Mouse (Mus musculus) liver, embryonic 13.5 days (tissue): ENCODE measurements at regions not wholly inside any gene's neighbourhood (a gene's known extent, or its start where the extent isn't known, plus 50 kb on each side); places are given as distances from the start of the nearest gene placed in this dataset.
A peak's percentile ranks its signal among the peaks of the same experiment; 100 is the strongest.

Experiments used
- ATAC-seq: fragments of 200-750 bp; cut with Nextera tagmentation; 2 replicates; pipeline ENCODE4 v1.8.0; 2017; ENCODE audit warnings: low read depth, mild to moderate bottlenecking, moderate number of reproducible peaks, moderate library complexity
- DNase-seq: peaks from one replicate; pipeline ENCODE4 v3.0.0; 2022
- H3K27ac ChIP-seq: fragments of 300-500 bp; sonication (generic); 2 replicates; pipeline ENCODE4 v1.5.1; 2015; ENCODE audit warnings: moderate library complexity, mild to moderate bottlenecking, inconsistent platforms
- H3K27me3 ChIP-seq: fragments of 300-500 bp; sonication (generic); 2 replicates; pipeline ENCODE4 v1.6.1; 2015; ENCODE audit warnings: mild to moderate bottlenecking, inconsistent platforms
- H3K36me3 ChIP-seq: fragments of 300-500 bp; sonication (generic); 2 replicates; pipeline ENCODE4 v1.6.1; 2015; ENCODE audit warnings: mild to moderate bottlenecking, inconsistent platforms
- H3K4me1 ChIP-seq: fragments of 300-500 bp; sonication (generic); replicated peaks from 2 replicates; pipeline ENCODE4 v1.6.1; 2015; ENCODE audit warnings: inconsistent platforms
- H3K4me2 ChIP-seq: fragments of 300-500 bp; sonication (generic); 2 replicates; pipeline ENCODE4 v1.6.1; 2015; ENCODE audit warnings: inconsistent platforms, mild to moderate bottlenecking, moderate library complexity
- H3K4me3 ChIP-seq: fragments of 300-500 bp; sonication (generic); replicated peaks from 2 replicates; pipeline ENCODE4 v1.5.1; 2015; ENCODE audit warnings: mild to moderate bottlenecking, inconsistent platforms
- H3K9ac ChIP-seq: fragments of 300-500 bp; sonication (generic); 2 replicates; pipeline ENCODE4 v1.6.1; 2015; ENCODE audit warnings: mild to moderate bottlenecking, inconsistent platforms
- H3K9me3 ChIP-seq: fragments of 300-500 bp; sonication (generic); replicated peaks from 2 replicates; pipeline ENCODE4 v1.6.1; 2016; ENCODE audit warnings: inconsistent platforms
- WGBS: fragments of 180-500 bp; shearing (Covaris S2); methylation state at CpG from one replicate; pipeline ENCODE4 v1.1.7; 2015; ENCODE audit not compliant: insufficient replicate concordance; 5-methylcytosine and 5-hydroxymethylcytosine counted together

- DNase-seq = no peak
- no peak overlapping the region for H3K4me3 ChIP-seq
- ATAC-seq = no peak
- H3K9ac ChIP-seq = no peak overlapping the region
- H3K4me2 ChIP-seq = no peak overlapping the region
- H3K9me3 ChIP-seq = no peaks in the 10 kb centered on the region
- no peaks in the 10 kb centered on the region for H3K4me1 ChIP-seq
- no peak overlapping the region for H3K27ac ChIP-seq
- H3K36me3 ChIP-seq = no peaks in the 10 kb centered on the region
- WGBS = 21% methylated on average over 7 of the region's 7 CpGs
- H3K27me3 ChIP-seq = no peaks in the 10 kb centered on the region
These were observed 512.2 kb upstream of the Gm10131 start for GRCm38 (mm10) chr8:34623783-34624182.

- no peaks in the 10 kb centered on the region for H3K4me1 ChIP-seq
- no peak overlapping the region for H3K4me3 ChIP-seq
- H3K4me2 ChIP-seq = peak overlapping the region; percentile 11; the same call in 1 of the 2 replicates
- no peaks in the 10 kb centered on the region for H3K27me3 ChIP-seq
- ATAC-seq = no peak
- H3K27ac ChIP-seq = no peak overlapping the region
- 52% methylated on average over 25 of the region's 25 CpGs for WGBS
- H3K9me3 ChIP-seq = no peaks in the 10 kb centered on the region
- no peak overlapping the region for H3K9ac ChIP-seq
- no peaks in the 10 kb centered on the region for H3K36me3 ChIP-seq
- DNase-seq = no peak
These were observed 510.9 kb upstream of the Gm10131 start for GRCm38 (mm10) chr8:34622177-34623114.

GRCm38 (mm10) chr8:34618046-34618445, 506.5 kb upstream of the Gm10131 start:
- ATAC-seq (no peak), DNase-seq (no peak)
- Histone ChIP-seq H3K27me3 (no peaks in the 10 kb centered on the region), H3K27ac (no peak overlapping the region), H3K36me3 (no peaks in the 10 kb centered on the region), H3K9ac (no peak overlapping the region), H3K4me1 (no peaks in the 10 kb centered on the region), H3K9me3 (no peaks in the 10 kb centered on the region), H3K4me3 (no peak overlapping the region), H3K4me2 (no peak overlapping the region)
- 46% methylated on average over 4 of the region's 5 CpGs for WGBS

GRCm38 (mm10) chr8:34614987-34615386, 503.4 kb upstream of the Gm10131 start:
- Histone ChIP-seq H3K4me3 (no peak overlapping the region), H3K4me1 (no peaks in the 10 kb centered on the region), H3K9me3 (no peaks in the 10 kb centered on the region), H3K27ac (no peak overlapping the region), H3K4me2 (no peak overlapping the region), H3K27me3 (no peaks in the 10 kb centered on the region), H3K36me3 (no peaks in the 10 kb centered on the region), H3K9ac (no peak overlapping the region)
- no peak for ATAC-seq
- WGBS = 60% methylated on average over 4 of the region's 4 CpGs
- DNase-seq = no peak

- ATAC-seq (no peak), DNase-seq (no peak)
- no peak overlapping the region for H3K9ac ChIP-seq
- no peaks in the 10 kb centered on the region for H3K27me3 ChIP-seq
- no peak overlapping the region for H3K27ac ChIP-seq
- H3K9me3 ChIP-seq = no peaks in the 10 kb centered on the region
- no peak overlapping the region for H3K4me3 ChIP-seq
- H3K36me3 ChIP-seq = no peaks in the 10 kb centered on the region
- no peak overlapping the region for H3K4me2 ChIP-seq
- H3K4me1 ChIP-seq = no peaks in the 10 kb centered on the region
- WGBS = 54% methylated on average over 10 of the region's 10 CpGs
These were observed 502.5 kb upstream of the Gm10131 start for GRCm38 (mm10) chr8:34614031-34614526.

GRCm38 (mm10) chr8:34613138-34613537, 501.6 kb upstream of the Gm10131 start:
- Histone ChIP-seq H3K27me3 (no peaks in the 10 kb centered on the region), H3K27ac (no peak overlapping the region), H3K9me3 (no peaks in the 10 kb centered on the region), H3K4me2 (no peak overlapping the region), H3K36me3 (no peaks in the 10 kb centered on the region), H3K4me3 (no peak overlapping the region), H3K9ac (no peak overlapping the region), H3K4me1 (no peaks in the 10 kb centered on the region)
- 71% methylated on average over 5 of the region's 5 CpGs for WGBS
- DNase-seq (no peak), ATAC-seq (no peak)

- 62% methylated on average over 3 of the region's 3 CpGs for WGBS
- ATAC-seq = no peak
These were observed 500.9 kb upstream of the Gm10131 start for GRCm38 (mm10) chr8:34612396-34612795.

GRCm38 (mm10) chr8:34610186-34610585, 498.6 kb upstream of the Gm10131 start:
- Histone ChIP-seq H3K9ac (no peak overlapping the region), H3K4me2 (no peak overlapping the region), H3K27ac (no peak overlapping the region), H3K36me3 (no peaks in the 10 kb centered on the region), H3K4me3 (no peak overlapping the region), H3K4me1 (no peaks in the 10 kb centered on the region), H3K9me3 (no peaks in the 10 kb centered on the region), H3K27me3 (no peaks in the 10 kb centered on the region)
- no peak for ATAC-seq
- DNase-seq = no peak

More at GRCm38 (mm10) chr8:34612396-34612795, 500.9 kb upstream of the Gm10131 start:
- no peaks in the 10 kb centered on the region for H3K4me1 ChIP-seq
- H3K9ac ChIP-seq = no peak overlapping the region
- no peaks in the 10 kb centered on the region for H3K9me3 ChIP-seq
- no peak overlapping the region for H3K27ac ChIP-seq
- no peaks in the 10 kb centered on the region for H3K36me3 ChIP-seq
- H3K4me2 ChIP-seq = no peak overlapping the region
- H3K4me3 ChIP-seq = no peak overlapping the region
- DNase-seq = no peak
- H3K27me3 ChIP-seq = no peaks in the 10 kb centered on the region

GRCm38 (mm10) chr8:34607426-34607825, 495.9 kb upstream of the Gm10131 start:
- Histone ChIP-seq H3K4me2 (no peak overlapping the region), H3K27ac (no peak overlapping the region), H3K9ac (no peak overlapping the region), H3K36me3 (no peaks in the 10 kb centered on the region), H3K4me1 (no peaks in the 10 kb centered on the region), H3K9me3 (no peaks in the 10 kb centered on the region), H3K27me3 (no peaks in the 10 kb centered on the region), H3K4me3 (no peak overlapping the region)
- ATAC-seq = no peak
- WGBS = 69% methylated on average over 2 of the region's 2 CpGs
- no peak for DNase-seq

GRCm38 (mm10) chr8:34605031-34605430, 493.5 kb upstream of the Gm10131 start:
- 71% methylated on average over 2 of the region's 2 CpGs for WGBS
- Histone ChIP-seq H3K36me3 (no peaks in the 10 kb centered on the region), H3K27ac (no peak overlapping the region), H3K4me1 (no peaks in the 10 kb centered on the region), H3K4me3 (no peak overlapping the region), H3K4me2 (no peak overlapping the region), H3K27me3 (no peaks in the 10 kb centered on the region), H3K9me3 (no peaks in the 10 kb centered on the region), H3K9ac (no peak overlapping the region)
- ATAC-seq (no peak), DNase-seq (no peak)

- H3K4me3 ChIP-seq = no peak overlapping the region
- H3K36me3 ChIP-seq = no peaks in the 10 kb centered on the region
- ATAC-seq (no peak), DNase-seq (no peak)
- 47% methylated on average over 2 of the region's 2 CpGs for WGBS
- no peak overlapping the region for H3K9ac ChIP-seq
- no peaks in the 10 kb centered on the region for H3K27me3 ChIP-seq
- H3K9me3 ChIP-seq = no peaks in the 10 kb centered on the region
- no peak overlapping the region for H3K4me2 ChIP-seq
- H3K4me1 ChIP-seq = no peaks in the 10 kb centered on the region
- H3K27ac ChIP-seq = no peak overlapping the region
These were observed 493.0 kb upstream of the Gm10131 start for GRCm38 (mm10) chr8:34604581-34604980.

GRCm38 (mm10) chr8:34601426-34601953, 490.0 kb upstream of the Gm10131 start:
- Histone ChIP-seq H3K27ac (no peak overlapping the region), H3K36me3 (no peaks in the 10 kb centered on the region), H3K9ac (no peak overlapping the region), H3K4me2 (no peak overlapping the region), H3K4me3 (no peak overlapping the region), H3K27me3 (no peaks in the 10 kb centered on the region), H3K9me3 (no peaks in the 10 kb centered on the region), H3K4me1 (no peaks in the 10 kb centered on the region)
- ATAC-seq = no peak
- DNase-seq = no peak
- WGBS = 68% methylated on average over 3 of the region's 3 CpGs
